Mouse (Mus musculus) telencephalon, adult 2 months (tissue): Measurements from ENCODE around the gene Tenm4.

Experiments
- DNase-seq: peaks from one replicate; pipeline ENCODE4 v3.0.0-alpha.2; 2011; ENCODE audit warnings: low read depth, low spot score

The Tenm4 gene

GRCm38 (mm10) chr7:96643461-96644204 lies 472.6 kb downstream of the Tenm4 start:
- no peak for DNase-seq

GRCm38 (mm10) chr7:96644205-96644531 lies 473.1 kb downstream of the Tenm4 start:
- no peak for DNase-seq

GRCm38 (mm10) chr7:96647657-96648056 lies 476.6 kb downstream of the Tenm4 start:
- DNase-seq, result no peak

DNA sequence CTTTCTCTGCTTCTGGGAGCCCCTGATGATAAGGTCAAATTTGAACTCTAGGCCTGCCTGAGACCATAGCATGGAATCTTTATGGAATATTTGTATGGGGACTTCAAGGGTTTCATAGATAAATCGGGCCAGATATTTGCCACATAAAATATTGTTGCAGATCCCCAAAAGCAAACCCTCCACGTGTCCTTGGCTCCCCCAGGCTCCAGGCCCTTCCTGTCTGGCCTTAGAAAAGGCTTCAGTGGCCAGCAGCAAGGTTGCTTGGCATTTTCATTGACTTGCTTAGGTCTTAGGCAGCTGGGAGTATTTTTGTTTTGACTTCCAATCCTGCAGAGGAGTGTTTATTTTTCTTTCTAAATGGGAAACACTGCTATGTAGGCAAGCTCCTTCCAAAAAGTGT lies 477.6 kb downstream of the Tenm4 start:
- no peak for DNase-seq

DNA sequence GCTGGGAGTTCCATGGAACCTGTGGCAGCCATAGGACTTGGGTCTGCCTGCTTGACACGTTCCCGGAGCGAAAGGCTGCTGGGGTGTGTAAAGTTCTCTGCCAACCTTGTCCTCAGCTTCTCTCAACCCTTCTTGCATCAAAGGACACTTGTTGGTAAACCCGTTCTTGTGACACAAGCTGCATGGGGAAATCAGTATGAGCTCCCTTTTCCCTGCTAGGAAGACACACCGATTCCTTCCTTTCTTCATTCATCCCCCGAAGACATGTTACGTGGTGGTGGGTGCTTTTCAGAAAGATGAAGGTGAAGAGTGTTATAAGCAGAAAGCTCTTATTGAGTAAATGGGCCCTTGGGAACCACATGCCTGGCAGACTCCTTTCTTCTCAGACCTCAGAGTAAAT lies 478.1 kb downstream of the Tenm4 start:
- DNase-seq, result no peak

DNA sequence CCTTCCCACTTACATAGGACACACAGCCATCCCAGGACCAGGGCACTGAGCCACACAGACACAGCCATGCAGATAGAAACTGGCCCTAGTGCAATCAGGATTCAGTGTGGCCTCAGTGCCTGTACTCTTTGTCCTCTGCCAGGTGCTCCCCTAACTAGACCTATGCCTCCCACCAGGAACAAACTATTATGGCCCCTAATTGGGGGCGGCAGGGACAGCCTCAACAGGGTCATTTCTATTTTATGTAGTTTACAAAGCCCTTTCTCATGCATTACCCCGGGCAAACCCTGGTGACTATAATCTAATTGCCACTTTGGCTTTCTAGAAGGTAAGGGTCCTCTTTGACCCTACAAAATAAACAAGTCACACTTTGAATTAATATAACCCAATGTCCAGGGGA lies 479.4 kb downstream of the Tenm4 start:
- no peak for DNase-seq

- no peak for DNase-seq
Observed at GRCm38 (mm10) chr7:96651055-96651454, 480.0 kb downstream of the Tenm4 start.

DNA sequence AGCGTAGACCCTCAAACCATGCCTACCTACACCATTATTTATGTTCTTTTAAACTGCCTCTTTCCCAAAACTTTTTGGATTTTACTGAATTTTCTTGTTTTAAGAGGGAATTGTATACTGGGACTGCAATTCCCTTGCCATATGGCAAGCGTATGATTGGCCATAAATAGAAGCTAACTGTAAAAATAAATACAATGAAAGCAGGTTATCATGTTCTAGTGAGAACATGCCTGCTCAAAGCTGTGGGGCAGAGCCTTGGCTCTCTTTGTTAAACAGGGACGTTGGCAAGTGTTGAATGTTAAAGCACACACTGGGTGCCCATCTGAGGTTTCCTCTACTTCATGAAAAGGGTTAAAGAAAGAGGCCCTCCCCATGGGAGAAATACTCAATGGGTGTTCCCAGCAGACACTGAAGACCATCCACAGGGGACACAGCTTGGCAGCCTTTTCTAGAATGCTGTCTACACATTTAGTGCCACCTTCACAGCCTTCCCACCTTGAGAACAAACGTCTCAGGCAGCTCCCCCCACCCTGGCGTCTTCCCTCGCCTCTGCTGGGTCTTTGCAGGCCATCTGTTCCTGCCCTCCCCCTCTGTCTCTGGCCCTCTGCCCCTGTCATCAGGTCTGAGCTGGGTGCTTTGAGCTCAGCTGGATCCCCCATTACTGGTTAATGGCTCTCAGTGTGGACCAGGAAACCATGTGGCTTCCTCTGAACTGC lies 480.7 kb downstream of the Tenm4 start:
- peak; percentile 69 for DNase-seq

DNA sequence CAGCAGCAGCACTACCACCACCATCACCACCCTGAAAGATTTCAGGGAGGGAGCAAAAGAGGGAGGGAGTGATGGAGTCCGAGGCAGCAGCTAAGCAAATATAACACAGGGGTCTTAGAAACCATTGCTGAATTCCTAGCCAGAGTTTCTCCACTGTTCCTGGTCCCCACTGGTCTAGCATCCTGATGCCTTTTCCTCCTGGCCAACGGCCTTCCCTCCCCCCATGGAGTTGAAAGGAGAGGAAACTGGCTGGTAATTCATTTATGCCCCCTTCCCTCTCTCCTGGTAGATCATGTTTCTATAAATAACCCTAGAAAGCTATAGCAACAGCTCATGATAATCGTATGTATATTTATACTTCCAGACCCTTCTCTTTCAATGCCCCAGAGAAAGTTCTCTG lies 481.8 kb downstream of the Tenm4 start:
- DNase-seq, result no peak

DNA sequence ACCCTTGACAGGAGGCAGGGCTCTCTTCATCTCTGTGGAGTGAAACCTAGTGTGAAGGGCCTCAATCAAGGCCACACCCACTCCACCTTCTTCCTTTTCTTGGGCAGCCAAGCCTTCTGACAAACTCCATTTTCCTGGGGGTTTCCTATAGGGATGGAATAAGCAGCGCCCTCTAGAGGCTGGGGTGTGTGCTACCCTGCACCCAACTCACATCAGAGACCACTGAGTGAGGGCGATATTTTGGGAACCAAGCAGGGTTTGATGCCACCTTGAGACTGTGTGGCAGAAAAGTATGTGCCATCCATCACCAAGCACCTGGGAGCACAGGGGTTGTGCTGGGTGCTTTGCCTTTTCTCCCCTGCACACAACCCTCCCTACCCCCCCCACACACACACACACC lies 483.2 kb downstream of the Tenm4 start:
- DNase-seq, result no peak

DNA sequence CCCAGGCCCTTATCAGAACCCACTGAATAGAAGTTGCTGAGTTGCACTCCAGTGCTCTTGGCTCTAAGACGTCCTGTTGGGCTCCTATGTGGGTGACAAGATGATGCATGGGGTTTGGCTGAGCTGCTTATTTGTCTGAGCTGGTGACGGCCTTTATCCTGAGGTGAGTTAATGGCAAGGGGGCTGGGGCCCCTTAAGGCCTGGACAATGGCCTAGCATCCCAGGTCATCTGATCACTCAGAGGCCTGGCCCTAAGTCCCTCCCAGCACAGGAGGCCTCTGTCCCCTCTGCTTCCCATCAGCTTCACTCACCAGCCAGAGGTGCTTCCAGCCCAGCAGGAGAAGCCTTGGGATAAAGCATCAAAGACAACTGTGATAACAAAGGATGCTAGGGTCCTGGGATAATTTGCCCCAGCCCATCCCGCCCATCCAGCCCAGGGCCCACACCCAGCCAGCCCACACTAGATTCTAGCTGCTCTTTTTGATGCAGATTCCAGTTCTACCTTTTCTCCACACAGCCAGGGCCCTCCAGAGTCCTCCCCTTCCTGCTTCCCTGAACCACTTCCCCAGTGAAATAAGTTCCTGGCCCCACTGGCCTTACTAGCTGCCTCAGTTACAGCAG lies 484.2 kb downstream of the Tenm4 start:
- DNase-seq, result no peak

DNA sequence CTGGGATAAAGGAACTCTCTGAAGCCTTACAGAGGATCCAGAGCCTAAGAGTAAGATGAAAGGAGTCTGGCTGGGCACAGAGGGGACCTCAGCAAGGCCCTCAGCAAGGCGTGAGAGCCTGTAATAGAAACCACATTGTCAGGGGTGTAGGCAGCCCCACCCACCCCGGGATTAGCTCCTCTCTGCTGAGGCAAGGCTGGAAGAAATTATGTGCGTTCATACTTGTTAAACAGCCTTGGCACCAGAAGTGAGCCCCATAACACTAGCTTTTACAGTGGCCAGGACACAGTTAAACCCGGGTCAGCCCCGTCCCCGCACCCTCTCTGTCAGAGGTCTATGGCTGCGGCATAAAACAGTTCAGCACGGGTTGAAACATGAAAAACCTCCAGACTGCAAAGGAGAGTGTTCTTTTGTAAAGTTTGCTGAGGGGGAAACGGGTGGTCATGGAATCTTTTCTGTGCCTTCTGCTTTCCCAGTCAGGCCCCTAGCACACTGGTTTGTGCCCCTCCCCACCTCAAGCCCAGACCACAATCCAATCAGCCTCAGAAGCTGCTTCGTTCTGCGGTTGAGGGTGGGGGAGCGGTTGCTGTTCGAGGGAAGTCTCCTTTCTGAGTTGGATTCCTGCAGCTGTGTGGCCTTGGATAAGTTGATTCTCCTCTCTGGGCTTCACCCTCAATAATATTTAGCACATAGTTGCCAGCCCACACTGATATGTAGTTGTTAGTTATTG lies 486.2 kb downstream of the Tenm4 start:
- no peak for DNase-seq

DNA sequence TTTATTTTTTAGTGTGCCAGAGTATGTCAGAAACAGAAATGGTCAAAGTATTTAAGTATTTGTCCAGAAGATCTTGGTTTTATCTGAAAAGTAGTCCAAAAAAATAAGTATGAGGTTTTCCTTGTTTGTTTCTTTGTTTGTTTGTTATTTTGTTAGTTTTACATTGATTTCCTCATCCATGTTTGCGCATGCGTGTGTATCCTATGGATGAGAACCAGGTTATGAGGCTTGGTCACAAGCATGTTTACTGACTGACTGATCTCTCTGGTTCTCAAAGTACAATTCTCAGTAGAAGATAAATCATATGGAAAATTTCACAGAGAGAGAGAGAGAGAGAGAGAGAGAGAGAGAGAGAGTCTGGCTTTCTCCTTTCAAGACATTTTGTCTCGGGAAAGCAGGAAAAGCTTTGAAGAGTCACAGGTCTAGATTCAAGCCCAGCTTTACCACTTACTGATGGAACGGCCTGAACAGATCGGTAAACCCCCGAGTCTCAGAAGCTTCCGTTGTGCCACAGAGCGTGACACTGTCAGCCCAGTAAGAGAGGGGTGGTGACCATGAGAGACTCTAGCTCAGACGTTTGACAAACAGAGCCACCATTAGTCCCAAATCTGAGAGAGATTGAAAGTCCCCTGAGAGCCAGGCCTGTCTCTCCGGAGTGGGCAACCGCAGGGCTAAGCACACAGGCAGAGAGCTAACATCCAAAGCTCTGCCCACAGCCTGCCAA lies 487.0 kb downstream of the Tenm4 start:
- DNase-seq, result no peak

DNA sequence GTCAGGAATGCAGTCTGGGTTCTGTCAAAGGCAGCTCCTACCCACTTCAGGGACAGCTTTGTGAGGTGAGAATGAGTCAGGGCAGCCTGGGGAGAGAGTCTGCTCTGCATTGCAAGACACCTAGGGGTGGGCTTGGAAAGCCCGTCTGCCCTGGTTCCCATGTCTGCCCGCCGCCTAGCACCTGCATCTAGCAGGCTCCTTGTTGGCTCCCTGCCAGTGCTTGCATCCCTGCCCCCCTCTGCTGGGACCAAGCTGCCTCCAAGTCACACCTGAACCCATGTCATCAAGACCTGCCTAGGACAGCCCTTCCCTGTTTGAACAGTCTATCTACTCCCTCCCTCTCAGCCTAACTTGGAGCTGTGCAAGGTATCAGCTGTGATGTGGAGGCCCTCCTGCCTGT lies 489.9 kb downstream of the Tenm4 start:
- no peak for DNase-seq

DNA sequence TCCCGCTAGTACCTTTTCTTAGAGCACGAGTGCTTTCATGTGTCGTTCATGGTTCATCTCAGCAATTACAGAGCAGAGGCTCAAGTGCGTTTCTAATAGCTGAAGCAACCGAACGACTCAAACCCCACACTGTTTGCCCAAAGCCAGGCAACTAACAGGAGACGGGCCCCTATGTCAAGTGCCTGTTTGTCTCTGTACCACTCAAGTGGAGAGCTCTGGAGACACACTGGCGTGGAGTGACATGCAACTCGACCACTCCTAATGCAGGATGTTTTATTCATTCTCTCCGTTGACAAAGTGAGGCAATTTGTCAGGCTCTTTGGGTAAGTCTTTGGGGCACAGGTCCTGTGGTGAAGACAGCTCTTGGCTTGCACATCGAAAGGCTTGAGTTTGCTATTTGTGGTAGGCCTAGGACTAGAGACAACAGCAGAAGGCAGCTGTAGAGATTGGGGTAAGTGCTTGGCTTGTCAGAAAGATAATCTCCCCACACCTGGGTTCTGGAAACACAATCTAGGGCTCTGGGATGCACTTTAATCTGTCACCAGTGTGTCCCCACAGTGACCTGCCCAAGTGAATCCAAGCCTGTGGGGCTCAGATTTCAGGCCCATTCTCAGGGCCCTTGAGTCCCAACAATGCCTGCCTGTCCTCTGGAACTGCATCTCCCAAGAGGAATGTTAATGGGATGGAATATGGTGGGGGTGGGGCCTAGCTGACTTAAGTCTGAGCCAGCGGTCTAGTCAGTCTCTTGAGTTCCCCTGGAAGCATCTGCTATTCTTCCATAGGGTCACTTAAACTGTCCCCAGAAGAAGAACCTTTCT lies 490.5 kb downstream of the Tenm4 start:
- no peak for DNase-seq

GRCm38 (mm10) chr7:96663336-96663735 lies 492.3 kb downstream of the Tenm4 start:
- no peak for DNase-seq

DNA sequence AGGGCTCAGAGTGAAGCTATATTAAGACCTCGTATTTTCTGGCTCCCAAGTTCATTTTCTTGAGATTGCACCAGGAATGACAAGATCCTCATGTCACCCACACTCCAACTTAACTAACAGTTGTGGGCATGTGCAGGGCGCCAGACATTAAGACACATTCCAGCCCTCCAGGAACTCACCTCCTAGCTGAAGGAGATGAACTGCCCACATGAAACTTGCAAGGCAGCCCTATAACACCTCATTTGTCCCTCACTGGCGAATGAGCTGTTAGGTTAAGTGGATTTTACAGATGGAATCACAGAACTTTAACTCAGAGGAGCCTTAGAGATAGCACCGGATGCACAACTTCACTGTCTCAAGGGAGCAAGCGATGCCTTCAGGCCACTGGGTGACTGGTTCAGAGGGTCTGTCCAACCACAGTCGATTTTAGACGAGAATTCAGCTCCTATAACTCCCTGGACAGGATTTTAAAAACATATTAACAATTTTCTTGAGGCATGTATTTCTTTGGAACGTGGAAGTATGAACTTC lies 495.4 kb downstream of the Tenm4 start:
- DNase-seq, result no peak

- DNase-seq, result no peak
Observed at GRCm38 (mm10) chr7:96667688-96668087, 496.6 kb downstream of the Tenm4 start.

- no peak for DNase-seq
Observed at GRCm38 (mm10) chr7:96670095-96670494, 499.0 kb downstream of the Tenm4 start.

GRCm38 (mm10) chr7:96672322-96672914 lies 501.4 kb downstream of the Tenm4 start:
- no peak for DNase-seq
